Mouse (Mus musculus) erythroblast, embryonic 14.5 days (primary cell): ENCODE results near the gene Ptprk.

ENCODE experiments used
- GATA1 ChIP-seq: IDR thresholded peaks from 2 replicates; pipeline ENCODE4 v1.6.1; 2012; ENCODE audit warnings: low read length, inconsistent platforms, mixed read lengths
- TAL1 ChIP-seq: IDR thresholded peaks from 3 replicates; pipeline ENCODE4 v1.6.1; 2012; ENCODE audit warnings: low read length, inconsistent platforms, mixed read lengths

- TF ChIP-seq TAL1 (no peak), GATA1 (no peak)
Observed at GRCm38 (mm10) chr10:28408980-28409379, 334.4 kb downstream of the Ptprk start.
